Mouse (Mus musculus): ENCODE measurements around the gene Heg1.

Heg1 gene

DNA sequence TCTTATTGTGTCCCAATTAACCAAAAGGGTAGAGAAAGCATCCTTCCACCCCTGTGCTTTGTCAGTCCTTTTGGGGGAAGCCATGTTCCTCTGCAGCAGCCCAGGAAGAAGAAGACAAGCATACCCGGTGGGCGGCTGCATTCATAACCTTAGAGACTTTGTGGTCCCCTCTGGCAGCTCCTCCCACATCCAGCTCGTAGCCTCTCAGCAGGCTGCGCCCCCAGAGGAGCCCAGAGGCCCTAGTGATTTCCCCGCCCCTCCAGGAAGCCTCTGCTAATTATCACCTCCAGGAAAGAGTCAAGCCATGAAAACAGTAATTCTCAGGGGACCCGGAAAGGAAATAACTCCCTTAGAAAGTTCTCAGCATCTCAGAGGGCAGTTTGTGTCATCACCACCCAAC, 21.1 kb downstream of the Heg1 start:
- DNase-seq (ENCODE audit: low spot score in 2 of 2): peak in 1 of 2 experiments; percentile 49

DNA sequence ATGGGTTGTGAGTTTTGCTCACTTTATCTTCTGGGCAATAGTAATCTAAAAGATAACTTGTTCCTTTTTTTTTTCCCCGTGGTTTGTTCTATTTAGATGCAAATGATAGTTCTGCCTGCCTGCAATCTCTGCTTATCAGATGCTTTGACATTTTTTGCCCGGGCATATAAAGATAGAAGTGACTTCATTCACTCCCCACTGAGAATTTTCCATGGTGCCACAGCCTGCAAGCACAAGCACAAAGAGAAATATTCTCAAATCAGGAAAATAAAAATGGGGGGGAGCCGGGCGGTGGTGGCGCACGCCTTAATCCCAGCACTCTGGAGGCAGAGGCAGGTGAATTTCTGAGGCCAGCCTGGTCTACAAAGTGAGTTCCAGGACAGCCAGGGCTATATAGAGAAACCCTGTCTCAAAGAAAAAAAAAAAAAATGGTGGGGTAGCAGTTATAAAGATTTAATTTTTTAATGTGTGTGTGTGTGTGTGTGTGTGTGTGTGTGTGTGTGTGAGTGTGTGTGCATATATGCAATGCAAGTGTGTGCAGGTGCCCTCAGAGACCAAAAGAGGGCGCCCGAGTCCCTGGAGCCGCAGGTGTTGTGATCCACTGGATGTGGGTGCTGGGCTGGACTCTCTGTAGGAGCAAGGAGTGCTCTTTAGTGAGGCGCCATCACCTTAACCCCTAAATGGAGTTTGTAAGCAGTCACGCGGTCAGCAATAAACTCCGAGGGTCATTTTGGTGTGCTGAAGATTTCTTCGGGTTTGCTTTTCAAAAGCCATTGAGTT, 22.1 kb downstream of the Heg1 start:
- DNase-seq (ENCODE audit: low spot score in 2 of 2): no peak

DNA sequence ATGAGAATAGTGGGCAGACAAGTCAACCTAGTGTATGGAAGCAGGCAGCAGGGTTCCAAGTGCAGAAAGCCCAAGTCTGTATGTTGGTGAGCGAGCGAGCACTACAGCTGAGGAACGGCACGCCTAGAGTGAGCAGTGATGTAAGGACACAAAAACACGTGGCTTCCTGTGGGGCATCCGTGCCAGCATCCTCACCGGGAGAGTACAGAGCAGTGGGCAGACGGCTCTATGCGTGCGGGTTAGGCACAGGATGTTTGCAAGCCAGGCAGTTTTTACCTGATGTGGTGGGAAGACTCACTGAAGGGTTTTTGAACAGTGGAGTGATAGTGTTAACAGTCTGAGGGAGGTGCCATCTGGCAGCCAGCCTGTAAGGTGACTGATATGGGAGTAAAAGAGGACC, 23.9 kb downstream of the Heg1 start:
- DNase-seq (ENCODE audit: low spot score in 2 of 2): peak in 1 of 2 experiments; percentile 30

DNA sequence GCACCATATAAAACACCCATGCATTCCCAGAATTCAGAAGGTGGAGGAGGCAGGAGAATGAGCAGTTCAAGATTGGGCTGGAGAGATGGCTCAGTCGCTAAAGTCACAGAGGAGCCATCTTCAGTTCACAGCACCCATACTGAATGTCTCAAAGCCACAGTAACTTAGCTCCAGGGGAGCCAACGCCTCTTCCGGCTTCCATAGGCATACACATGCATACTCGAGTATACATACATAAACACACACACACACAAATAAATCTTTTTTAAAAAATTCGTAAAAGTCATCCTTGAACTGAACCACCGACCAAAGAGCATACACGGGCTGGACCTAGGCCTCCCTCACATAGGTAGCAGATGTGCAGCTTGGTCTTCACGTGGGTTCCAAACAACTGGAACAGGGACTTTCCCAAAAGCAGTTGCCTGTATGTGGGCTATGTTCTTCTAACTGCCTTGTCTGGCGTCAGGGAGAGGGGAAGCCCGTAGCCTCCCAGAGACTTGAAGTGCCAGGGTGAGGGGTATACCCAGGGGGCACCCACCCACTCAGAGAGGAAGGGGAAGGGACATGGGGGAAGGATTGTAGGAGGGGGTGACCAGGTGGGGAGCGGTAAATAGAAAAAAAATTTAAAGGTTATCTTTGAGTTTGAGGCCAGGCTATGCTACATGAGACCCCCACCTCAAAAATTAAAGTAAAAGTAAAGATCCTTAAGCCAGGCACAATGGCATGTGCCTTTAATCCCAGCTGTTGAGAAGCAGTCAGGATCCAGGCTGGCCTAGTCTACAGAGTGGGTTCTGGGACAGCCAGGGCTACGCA, 24.6 kb downstream of the Heg1 start:
- DNase-seq (ENCODE audit: low spot score in 2 of 2): no peak

DNA sequence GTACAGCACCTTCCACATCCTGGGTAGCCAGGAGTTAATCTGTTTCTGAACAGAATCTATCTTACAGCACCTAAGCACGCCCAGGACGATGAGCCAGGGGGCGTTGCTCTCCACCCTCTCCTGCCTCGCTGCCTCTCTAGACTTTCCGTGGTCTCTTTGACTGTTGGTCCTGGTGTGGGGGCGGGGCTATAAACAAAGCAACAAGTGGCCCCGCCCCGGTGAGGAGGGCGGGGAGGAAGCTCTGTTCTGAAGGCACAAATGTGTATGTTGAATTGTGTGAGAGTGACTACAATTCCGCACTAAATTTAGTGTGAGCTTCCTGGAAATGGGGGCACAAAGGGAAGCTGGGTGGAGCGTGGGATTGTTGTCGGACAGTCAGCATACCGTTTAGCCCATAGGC, 30.1 kb downstream of the Heg1 start:
- peak; percentile 40 to 88 for DNase-seq (ENCODE audit: low spot score in 2 of 2)

DNA sequence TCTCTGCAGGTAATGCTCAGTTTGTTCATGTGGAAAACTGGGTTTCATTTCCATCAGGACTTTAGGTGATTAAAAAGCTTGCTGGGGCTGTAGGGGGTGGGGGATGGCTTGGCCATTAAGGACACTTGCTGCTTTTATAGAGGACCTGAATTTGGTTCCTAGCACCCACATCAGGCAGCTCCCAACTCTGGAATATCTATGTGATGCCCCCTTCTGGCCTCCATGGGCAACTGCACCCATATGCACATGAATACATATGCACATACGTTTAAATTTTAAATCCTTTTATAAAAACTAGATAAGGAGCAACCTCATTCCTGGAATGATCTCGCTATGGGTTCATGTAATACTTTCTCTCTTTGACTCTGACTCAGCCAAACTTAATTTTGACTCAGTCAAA, 39.1 kb downstream of the Heg1 start:
- DNase-seq (ENCODE audit: low spot score in 2 of 2): no peak

DNA sequence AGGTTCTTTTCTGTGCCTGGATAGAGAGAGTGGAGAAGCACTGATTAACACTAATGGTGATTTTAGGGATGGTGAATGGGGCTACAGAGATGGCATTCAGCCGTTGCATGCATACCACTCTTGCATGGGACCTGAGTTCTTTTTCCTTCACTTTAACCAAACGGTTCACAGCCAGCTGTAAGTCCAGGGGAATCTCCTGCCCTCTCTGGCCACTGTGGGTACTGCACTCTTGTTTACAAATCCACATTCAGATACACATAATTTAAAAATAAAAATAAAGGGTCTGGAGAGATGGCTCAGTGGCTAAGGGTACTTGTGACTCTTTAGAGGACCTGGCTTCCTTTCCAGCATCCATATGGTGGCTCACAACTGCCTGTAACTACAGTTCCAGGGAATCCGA, 39.8 kb downstream of the Heg1 start:
- peak in 1 of 2 experiments; percentile 48 for DNase-seq (ENCODE audit: low spot score in 2 of 2)

DNA sequence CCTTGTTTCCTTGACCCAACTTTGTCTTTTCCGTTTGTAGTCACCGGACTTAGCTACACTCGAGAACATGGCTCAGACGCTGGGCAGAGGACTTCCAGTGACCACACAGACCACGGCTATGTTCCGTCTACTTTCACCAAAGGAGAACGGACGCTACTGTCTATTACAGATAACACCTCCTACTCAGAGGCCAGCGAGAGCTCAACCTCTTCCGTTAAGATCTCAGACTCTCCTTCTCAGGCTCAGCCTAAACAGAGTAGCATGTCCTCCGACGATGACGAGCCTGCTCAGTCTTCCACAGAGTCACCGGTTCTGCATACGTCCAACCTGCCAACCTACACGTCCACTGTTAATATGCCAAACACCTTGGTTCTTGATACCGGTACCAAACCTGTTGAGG, 42.1 kb downstream of the Heg1 start:
- no peak for DNase-seq (ENCODE audit: low spot score in 2 of 2)

DNA sequence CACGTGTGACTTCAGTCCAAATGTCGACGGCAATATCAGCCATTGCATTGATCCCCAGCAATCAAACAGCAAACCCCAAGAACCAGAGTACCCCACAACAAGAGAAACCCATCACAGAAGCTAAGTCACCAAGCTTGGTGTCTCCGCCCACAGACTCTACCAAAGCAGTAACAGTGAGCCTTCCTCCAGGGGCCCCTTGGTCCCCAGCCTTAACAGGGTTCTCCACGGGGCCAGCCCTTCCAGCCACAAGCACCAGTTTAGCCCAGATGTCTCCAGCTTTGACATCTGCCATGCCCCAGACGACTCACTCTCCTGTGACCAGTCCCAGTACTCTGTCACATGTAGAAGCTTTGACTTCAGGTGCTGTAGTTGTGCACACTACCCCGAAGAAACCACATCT, 42.7 kb downstream of the Heg1 start:
- DNase-seq (ENCODE audit: low spot score in 2 of 2): no peak

DNA sequence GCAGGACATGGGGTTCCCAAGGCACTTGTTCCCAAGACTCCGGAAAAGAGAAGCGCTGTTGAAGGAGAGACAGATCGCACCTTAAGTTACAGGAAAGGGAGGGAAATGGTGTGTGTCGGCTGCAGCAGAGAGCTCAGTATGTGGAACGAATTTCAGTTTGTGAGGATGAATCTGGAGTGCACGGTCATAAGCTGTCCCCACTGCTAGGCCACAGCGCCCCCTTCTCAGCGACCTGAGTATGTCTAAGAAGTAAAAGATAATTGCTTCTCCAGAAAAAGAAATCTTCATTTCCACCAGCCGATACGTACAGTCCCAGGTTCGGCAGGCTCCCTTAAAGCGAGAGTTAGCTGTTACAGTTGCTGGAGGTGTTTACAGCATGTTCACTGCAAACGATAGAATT, 44.3 kb downstream of the Heg1 start:
- DNase-seq (ENCODE audit: low spot score in 2 of 2): peak in 1 of 2 experiments; percentile 38

DNA sequence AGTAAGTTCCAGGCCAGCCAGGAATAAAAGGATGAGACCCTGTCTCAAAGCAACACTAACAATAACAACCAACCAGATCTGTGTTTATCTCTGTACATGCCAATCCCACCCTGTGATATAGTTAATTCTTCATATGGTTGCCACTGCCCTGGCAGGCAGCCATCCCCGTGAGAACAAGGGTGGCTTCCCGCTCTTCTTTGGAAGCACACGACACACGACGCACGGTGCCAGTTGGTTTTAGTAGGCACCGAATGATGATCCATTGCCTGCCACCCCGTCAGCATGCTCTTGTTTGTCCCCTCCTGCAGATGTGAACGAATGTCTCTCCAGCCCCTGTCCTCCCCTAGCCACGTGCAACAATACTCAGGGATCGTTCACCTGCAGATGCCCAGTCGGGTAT, 47.1 kb downstream of the Heg1 start:
- DNase-seq (ENCODE audit: low spot score in 2 of 2): no peak

DNA sequence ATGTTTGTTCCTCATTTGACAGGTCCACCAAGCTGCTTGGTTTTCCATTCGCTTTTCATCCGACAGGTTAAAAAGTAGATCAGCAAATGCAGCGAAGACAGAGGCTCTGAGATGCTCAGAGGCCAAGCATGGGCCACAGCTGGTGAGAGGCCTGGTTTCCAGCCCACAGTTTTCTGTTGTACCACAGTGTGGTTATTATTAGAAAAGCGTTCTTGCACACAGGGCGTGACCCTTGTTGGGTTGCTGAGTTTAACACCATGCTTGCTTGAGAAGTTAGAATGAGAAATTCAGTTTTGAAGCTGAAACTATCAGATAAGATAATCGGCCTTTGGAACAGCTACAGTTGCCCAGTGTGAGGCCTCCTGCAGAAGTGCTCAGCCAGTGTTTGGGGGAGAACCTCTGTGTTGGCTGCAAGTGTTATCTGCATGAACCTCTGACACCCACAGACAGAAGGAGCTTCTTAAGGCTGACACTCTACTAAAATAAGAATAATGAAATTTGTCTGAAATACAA, 48.1 kb downstream of the Heg1 start:
- DNase-seq (ENCODE audit: low spot score in 2 of 2): peak in 1 of 2 experiments; percentile 53

DNA sequence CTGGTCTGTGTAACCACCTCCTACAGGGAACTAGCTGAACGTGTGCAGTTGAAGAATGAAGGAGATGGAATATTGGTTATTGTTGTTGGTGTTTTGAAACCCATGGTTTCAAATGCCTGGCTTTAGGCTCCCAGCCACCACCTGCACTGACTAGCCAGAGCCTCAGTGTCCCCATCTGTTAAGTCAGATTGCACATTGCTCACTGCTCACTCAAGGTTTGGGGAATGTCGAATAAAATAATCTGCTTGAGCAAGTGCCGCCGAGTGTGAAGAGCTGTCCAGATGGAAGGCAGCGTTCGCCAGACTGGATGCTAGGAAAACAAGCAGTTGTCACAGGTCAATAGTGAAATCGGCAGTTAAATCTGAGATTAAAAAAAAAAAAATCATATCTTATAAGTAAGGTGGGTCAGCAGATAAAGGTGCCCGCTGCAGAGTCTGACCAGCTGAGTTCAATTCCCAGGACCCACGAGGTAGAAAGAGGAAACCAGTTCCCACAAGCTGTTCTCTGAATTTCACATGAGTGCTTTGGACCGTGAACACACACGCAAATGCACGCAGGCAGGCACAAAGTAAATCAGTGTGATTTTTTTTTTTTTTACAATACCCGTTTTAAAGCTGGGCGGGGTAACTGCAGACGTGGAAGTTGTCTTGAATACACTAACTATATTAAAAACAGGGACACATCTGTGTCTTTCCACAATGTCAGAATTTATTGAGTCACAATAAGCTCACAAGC, 48.8 kb downstream of the Heg1 start:
- peak in 1 of 2 experiments; percentile 43 for DNase-seq (ENCODE audit: low spot score in 2 of 2)

DNA sequence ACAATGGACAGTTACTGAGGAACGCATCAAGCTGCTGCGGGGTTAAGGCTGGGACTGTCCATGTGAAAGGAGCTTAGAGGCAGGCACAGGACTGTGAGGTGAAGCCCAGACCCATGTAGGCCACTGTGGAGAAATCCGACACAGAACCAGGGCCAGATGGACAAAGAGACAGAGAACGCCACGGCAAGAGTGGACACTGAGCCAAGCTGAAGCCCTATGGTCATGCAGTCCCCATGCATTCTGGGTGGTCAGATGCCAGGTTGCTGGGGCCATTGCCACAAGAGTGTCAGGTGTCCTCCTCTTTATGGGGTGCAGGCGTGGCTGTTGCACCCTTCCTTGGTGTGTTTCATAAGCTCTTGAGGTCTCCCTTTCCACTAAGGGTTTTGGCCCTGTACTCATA, 49.7 kb downstream of the Heg1 start:
- no peak for DNase-seq (ENCODE audit: low spot score in 2 of 2)

DNA sequence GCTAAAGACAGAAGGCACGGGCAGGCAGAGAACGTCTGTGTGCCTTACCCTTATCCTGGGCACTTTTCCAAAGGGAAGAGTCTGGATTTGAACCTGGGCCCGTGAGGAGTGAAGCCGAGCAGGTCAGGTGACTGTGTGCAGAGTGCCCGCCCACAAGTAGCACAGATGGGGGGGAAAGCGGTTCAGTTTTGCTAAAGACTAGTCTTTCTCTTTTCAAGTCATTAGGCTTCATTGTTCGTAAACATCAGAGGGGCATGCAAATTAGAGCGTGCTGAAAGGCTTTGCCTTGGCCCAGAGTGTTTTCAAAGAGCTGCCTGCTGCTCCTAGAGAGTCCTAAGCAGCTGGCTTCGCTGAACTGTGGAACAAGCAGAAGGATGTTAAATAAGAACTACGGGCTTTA, 50.4 kb downstream of the Heg1 start:
- peak in 1 of 2 experiments; percentile 65 for DNase-seq (ENCODE audit: low spot score in 2 of 2)

DNA sequence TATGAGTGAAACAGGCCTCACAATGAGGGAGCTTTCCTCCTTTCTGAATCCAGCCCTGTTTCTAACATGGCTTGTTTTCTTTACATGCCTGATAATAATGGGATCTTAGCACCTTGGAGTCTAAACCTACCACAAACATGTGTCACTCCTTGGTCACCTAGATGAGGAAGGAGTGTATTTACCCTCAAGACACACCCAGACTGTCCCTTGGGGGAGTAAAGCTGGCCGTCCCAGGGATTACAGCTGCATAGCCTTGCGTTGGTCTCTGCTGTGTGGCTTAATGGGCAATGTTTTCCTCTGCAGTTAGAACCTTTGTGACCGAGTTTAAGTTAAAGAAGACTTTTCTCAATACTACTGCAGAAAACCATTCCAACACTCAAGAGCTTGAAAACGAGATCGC, 51.1 kb downstream of the Heg1 start:
- no peak for DNase-seq (ENCODE audit: low spot score in 2 of 2)

DNA sequence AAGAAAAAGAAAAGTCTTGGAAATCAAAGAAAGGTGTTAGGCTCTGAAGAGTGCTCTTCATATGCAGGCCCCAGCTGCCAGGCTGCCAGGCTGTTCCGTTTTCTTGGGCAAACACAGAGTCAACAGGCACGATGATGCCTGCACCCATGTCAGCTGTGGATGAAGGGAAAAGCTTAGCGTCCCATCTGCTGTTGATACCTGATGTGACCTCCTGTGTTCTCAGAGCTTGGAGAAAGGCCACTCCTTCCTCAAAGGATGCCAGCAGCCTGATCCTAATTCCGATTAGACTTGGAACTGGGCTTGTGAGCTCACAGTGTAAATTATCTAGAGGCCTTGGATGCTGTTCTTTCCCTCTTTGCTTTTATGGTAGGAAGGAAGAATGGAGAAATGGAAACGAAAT, 51.6 kb downstream of the Heg1 start:
- no peak for DNase-seq (ENCODE audit: low spot score in 2 of 2)

DNA sequence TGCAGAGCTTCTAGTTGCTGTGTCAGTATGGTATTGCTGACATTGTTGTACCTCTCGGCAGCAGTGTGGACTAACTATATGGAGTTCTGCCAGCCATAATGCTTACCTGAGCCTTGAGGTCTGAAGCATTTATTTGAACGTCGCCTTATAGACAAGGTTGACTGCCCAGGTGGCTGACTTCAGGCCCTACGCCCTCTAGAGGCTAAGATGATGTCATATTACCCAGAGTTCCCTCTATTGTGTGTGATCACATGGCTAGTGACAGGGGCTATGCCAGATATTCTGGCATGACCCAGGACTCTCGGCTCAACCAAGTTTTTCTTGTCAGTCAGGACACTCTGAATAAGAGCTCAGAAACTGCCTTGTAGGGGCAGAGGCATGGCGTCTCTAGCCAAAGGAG, 52.6 kb downstream of the Heg1 start:
- DNase-seq (ENCODE audit: low spot score in 2 of 2): no peak

DNA sequence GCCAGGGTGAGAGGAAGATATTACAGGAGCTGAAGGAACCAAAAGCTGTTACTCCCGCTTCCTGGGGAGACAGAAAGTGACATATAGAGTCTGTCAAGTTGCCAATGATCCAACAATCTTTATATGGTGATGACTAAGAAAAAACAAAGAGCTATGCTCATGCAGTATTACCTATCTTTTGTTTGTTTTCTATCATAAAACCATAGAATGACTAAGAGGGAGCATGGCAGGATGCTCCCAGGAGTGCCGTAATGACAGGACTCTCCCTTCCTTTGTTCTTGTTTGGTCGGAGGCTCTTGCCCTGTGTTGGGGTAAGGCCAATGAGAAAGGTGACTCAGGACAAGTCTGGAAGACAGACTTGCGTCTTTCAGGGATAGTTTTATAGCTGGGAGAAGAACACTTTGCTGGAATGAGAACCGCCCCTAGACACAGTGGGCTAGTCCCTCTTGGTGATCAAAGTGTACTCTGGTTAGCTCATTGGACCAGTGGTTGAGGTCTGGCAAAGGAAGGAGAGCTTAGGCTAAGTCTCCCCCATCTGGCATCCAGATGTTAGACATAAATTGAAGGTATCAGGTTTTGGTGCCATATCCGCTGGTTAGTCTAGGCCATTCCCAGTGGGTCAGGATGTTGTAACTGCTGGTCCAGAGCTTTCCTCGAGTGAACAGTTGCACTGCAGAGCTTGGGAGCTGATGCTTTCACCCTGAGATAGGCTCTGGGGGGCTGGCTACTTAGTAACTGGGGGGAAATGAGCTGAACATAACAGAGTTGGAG, 55.0 kb downstream of the Heg1 start:
- DNase-seq (ENCODE audit: low spot score in 2 of 2): no peak

DNA sequence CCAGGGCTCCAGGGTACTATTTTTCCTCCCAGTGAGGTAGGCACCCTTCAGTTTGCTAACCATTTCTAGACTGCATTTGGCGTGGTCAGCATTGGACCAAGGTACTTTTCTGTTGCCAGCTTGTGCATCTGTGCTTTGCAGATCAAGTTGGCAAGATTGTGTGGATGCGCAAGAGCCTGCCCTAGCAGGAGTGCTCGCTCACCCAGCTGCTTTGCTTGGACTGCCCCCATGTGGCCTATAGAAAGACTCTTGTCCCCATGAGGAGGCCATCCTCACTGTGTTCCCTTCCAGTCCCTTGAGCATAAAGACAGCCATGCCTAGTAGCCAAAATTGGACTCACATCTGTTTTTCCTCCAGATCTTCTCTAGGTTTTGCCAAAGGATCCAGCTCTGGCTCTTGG, 55.6 kb downstream of the Heg1 start:
- peak in 1 of 2 experiments; percentile 67 for DNase-seq (ENCODE audit: low spot score in 2 of 2)

DNA sequence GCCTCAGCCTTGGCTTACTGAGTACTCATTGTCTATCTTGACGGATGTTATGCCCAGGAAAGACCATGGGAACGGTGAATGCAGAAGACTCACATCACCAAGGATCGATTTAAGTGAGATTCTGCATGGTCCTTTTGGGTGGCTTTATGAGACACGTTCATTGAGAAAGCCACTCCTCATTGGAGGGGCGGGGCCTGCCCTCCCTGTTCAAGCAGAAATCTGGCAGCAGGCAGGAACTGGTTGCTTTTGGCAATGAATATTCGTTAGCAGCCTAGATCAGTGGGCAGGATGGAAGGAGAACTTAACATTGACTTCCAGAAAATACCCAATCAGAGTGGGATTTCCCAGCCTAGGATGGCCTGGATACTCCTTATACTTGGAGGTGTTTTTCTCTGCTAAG, 56.2 kb downstream of the Heg1 start:
- no peak for DNase-seq (ENCODE audit: low spot score in 2 of 2)

All from spleen, postnatal 10 days (tissue).